Mouse (Mus musculus): ENCODE measurements around the gene Lmntd1. TPM values are rescaled to one million over a fixed set of nuclear protein-coding genes. Genes with fewer than 3 reads are reported as not detected.

Lmntd1 gene
- polyA plus RNA-seq, 1 experiment from 2014 or later, result not detected

DNA sequence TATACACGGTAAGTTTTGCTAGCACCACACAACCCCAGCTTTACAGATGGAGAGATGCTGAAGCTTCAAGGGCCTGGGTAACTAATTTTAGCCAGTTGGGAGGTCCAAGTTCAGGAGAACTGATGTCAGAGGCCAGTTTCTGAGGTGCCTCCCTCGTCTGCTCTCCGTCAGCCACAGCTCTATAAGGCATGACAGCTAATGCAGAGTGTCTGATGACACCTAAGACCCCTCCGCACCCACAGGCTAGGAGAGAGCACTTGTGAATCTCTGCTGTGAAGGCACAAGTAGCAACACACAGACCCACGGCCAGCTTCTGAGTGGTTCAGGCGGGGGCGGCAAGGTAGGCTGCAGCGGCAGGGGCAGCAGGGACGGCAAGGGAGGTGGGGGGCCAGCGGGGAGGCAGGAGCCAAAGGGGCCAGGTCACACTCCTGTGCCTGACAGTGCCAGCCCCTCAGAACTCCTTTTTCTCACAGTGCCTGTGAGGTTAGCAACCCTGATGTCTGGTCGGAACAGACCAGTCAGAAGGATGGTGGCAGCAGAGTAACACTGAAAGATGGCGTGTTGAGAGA is 151.4 kb downstream of the Lmntd1 start:
- H3K9me3 ChIP-seq (ENCODE audit: low read length), result no peaks in the 10 kb centered on the region
- DNase-seq, result no peak
- no peak overlapping the region for H3K4me3 ChIP-seq (ENCODE audit: low read depth, low read length)
- 0 out of 2 replicates have a peak, but pooled peaks have one; percentile 16 for TF ChIP-seq CTCF (IDR thresholded peaks at IDR 0.05; ENCODE audit: low read depth)
- no peak for TF ChIP-seq EP300 (IDR thresholded peaks at IDR 0.05; ENCODE audit: low read depth)
- no peaks in the 10 kb centered on the region for H3K4me1 ChIP-seq (ENCODE audit: insufficient read depth)
- ATAC-seq, result no peak
- H3K4me2 ChIP-seq (ENCODE audit: low read depth, low read length), result no peak overlapping the region
- WGBS (ENCODE audit: insufficient replicate concordance), result 71% methylated on average over 12 of the region's 12 CpGs
- no peaks in the 10 kb centered on the region for H3K27me3 ChIP-seq (ENCODE audit: insufficient read depth, low read length)
- H3K9ac ChIP-seq (replicated peaks), result no peak overlapping the region
- no peak overlapping the region for H3K27ac ChIP-seq (ENCODE audit: low read depth)
- H3K36me3 ChIP-seq (replicated peaks; ENCODE audit: insufficient read depth, low read length), result no peaks in the 10 kb centered on the region

- Histone ChIP-seq H3K9ac (replicated peaks) (no peak overlapping the region), H3K9me3 (ENCODE audit: low read length) (no peaks in the 10 kb centered on the region), H3K27me3 (ENCODE audit: insufficient read depth, low read length) (no peaks in the 10 kb centered on the region), H3K4me3 (ENCODE audit: low read depth, low read length) (no peak overlapping the region), H3K4me2 (ENCODE audit: low read depth, low read length) (no peak overlapping the region), H3K36me3 (replicated peaks; ENCODE audit: insufficient read depth, low read length) (no peaks in the 10 kb centered on the region), H3K4me1 (ENCODE audit: insufficient read depth) (no peaks in the 10 kb centered on the region), H3K27ac (ENCODE audit: low read depth) (no peak overlapping the region)
- ATAC-seq (no peak), DNase-seq (no peak)
- TF ChIP-seq CTCF (IDR thresholded peaks at IDR 0.05; ENCODE audit: low read depth), result no peak
- TF ChIP-seq EP300 (IDR thresholded peaks at IDR 0.05; ENCODE audit: low read depth), result no peak
- 72% methylated on average over 15 of the region's 15 CpGs for WGBS (ENCODE audit: insufficient replicate concordance)
These were observed 157.1 kb downstream of the Lmntd1 start for GRCm38 (mm10) chr6:145457066-145457465.

DNA sequence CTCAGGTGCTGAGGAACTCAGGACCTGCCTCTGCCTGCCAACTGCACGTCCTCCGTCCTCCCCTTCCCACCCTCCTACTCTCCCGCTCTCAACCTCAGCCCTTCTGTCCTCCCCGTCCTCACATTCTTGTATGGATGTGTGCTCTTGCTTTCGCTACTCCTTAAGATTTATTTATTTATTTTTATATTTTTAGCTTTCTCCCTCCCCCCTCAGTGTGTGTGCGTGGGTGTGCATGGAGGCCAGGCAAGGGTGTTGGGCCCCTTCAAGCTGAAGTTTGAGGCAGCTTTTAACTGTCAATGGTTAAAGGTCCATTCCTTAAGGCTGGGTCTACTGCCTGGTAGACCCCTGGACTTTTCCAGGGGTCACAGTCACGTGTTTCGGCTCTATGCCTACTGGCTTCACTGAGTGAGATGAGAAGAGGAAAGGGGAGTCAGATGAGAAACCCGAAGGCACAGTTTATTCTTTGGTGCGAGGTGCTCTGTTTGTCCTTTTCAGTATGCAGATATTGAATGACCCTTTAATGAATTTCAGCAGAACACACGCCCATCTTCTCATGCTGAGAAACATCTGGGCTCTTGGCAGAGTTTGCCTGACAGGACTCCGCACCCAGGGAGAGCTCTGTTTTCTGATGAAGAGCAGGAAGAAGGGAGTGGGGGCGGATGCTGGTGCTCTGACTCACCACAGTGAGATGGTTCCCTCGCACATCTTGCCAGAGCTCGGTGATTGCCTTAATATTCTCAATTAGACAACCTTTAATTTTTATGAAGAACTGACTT is 163.3 kb downstream of the Lmntd1 start:
- no peak for DNase-seq
- Histone ChIP-seq H3K4me2 (ENCODE audit: low read depth, low read length) (no peak overlapping the region), H3K27me3 (ENCODE audit: insufficient read depth, low read length) (no peaks in the 10 kb centered on the region), H3K27ac (ENCODE audit: low read depth) (no peak overlapping the region), H3K9ac (replicated peaks) (no peak overlapping the region), H3K36me3 (replicated peaks; ENCODE audit: insufficient read depth, low read length) (no peaks in the 10 kb centered on the region), H3K4me1 (ENCODE audit: insufficient read depth) (no peaks in the 10 kb centered on the region), H3K9me3 (ENCODE audit: low read length) (no peaks in the 10 kb centered on the region), H3K4me3 (ENCODE audit: low read depth, low read length) (no peak overlapping the region)
- TF ChIP-seq CTCF (IDR thresholded peaks at IDR 0.05; ENCODE audit: low read depth) (no peak), EP300 (IDR thresholded peaks at IDR 0.05; ENCODE audit: low read depth) (no peak)
- ATAC-seq, result no peak
- 76% methylated on average over 15 of the region's 15 CpGs for WGBS (ENCODE audit: insufficient replicate concordance)

DNA sequence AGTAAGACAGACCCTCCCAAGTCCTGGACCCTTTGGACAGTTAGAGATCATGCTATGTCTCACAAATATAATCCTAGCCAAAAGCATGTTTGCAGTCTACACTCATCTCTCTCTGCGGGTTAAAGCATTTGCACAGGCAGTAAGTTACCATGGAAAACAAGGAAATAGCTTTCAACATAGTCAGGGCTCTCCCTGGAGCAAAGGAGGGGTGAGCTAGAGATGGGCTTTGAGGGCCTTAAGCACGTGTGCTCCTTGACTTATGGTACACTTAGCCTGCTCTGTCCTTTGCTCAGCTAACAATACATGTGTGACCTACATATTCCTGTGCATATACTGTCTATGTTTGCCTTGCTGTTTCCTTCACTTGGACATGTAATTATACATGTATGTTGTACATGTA is 165.8 kb downstream of the Lmntd1 start:
- H3K4me2 ChIP-seq (ENCODE audit: low read depth, low read length), result no peak overlapping the region
- no peaks in the 10 kb centered on the region for H3K27me3 ChIP-seq (ENCODE audit: insufficient read depth, low read length)
- no peaks in the 10 kb centered on the region for H3K4me1 ChIP-seq (ENCODE audit: insufficient read depth)
- ATAC-seq (no peak), DNase-seq (no peak)
- no peaks in the 10 kb centered on the region for H3K9me3 ChIP-seq (ENCODE audit: low read length)
- H3K4me3 ChIP-seq (ENCODE audit: low read depth, low read length), result no peak overlapping the region
- no peak for TF ChIP-seq CTCF (IDR thresholded peaks at IDR 0.05; ENCODE audit: low read depth)
- TF ChIP-seq EP300 (IDR thresholded peaks at IDR 0.05; ENCODE audit: low read depth), result no peak
- no peaks in the 10 kb centered on the region for H3K36me3 ChIP-seq (replicated peaks; ENCODE audit: insufficient read depth, low read length)
- 49% methylated on average over 2 of the region's 2 CpGs for WGBS (ENCODE audit: insufficient replicate concordance)
- no peak overlapping the region for H3K9ac ChIP-seq (replicated peaks)
- no peak overlapping the region for H3K27ac ChIP-seq (ENCODE audit: low read depth)

DNA sequence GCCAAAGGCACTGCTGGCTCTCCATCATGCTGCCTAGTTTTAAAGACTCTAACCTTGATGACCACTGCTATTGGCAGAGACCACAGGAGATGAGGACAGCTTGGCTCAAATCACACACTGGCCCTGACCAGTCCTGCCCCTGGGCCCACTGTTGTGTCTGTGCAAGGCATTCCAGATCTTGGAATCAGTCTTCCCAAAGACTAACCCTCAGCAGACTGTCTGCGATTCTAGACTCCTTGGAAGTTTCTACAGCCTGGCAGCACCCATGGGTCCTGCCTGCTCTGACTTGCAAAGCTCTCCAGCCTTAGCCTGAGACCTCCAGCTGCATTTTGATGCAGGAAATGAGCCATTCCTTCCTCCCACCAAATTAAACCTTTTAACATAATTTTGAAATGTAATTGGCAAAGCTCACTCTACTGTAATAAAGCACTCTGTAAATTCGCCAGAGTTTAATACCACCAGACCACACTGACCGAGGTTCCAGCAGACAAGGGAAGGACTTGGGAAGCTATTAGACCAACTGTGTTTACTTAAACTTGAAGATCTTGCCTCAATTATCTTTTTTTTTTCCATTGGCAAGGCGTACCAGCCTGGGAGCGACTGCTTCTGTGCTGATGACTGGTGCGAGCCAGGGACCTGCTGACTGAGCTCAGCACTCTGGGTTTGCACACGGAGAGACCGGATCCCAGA is 168.2 kb downstream of the Lmntd1 start:
- Histone ChIP-seq H3K36me3 (replicated peaks; ENCODE audit: insufficient read depth, low read length) (no peaks in the 10 kb centered on the region), H3K4me1 (ENCODE audit: insufficient read depth) (no peaks in the 10 kb centered on the region), H3K4me2 (ENCODE audit: low read depth, low read length) (no peak overlapping the region), H3K27ac (ENCODE audit: low read depth) (no peak overlapping the region), H3K27me3 (ENCODE audit: insufficient read depth, low read length) (no peaks in the 10 kb centered on the region), H3K4me3 (ENCODE audit: low read depth, low read length) (no peak overlapping the region), H3K9ac (replicated peaks) (no peak overlapping the region), H3K9me3 (ENCODE audit: low read length) (no peaks in the 10 kb centered on the region)
- DNase-seq (no peak), ATAC-seq (no peak)
- TF ChIP-seq EP300 (IDR thresholded peaks at IDR 0.05; ENCODE audit: low read depth) (no peak), CTCF (IDR thresholded peaks at IDR 0.05; ENCODE audit: low read depth) (no peak)
- 78% methylated on average over 8 of the region's 8 CpGs for WGBS (ENCODE audit: insufficient replicate concordance)

GRCm38 (mm10) chr6:145445380-145445779 is 168.7 kb downstream of the Lmntd1 start:
- no peak for ATAC-seq
- Histone ChIP-seq H3K4me2 (ENCODE audit: low read depth, low read length) (no peak overlapping the region), H3K27ac (ENCODE audit: low read depth) (no peak overlapping the region), H3K9ac (replicated peaks) (no peak overlapping the region), H3K36me3 (replicated peaks; ENCODE audit: insufficient read depth, low read length) (no peaks in the 10 kb centered on the region), H3K9me3 (ENCODE audit: low read length) (no peaks in the 10 kb centered on the region), H3K27me3 (ENCODE audit: insufficient read depth, low read length) (no peaks in the 10 kb centered on the region), H3K4me3 (ENCODE audit: low read depth, low read length) (no peak overlapping the region), H3K4me1 (ENCODE audit: insufficient read depth) (no peaks in the 10 kb centered on the region)
- TF ChIP-seq EP300 (IDR thresholded peaks at IDR 0.05; ENCODE audit: low read depth), result no peak
- TF ChIP-seq CTCF (IDR thresholded peaks at IDR 0.05; ENCODE audit: low read depth), result no peak
- DNase-seq, result no peak
- WGBS (ENCODE audit: insufficient replicate concordance), result 83% methylated on average over 4 of the region's 4 CpGs

All from liver, postnatal 0 days (tissue).